Mouse (Mus musculus) telencephalon, adult 2 months (tissue): ENCODE results near the gene 1700092M07Rik.
A peak's percentile ranks its signal among the peaks of the same experiment; 100 is the strongest.

Experiments
- DNase-seq: peaks from one replicate; pipeline ENCODE4 v3.0.0-alpha.2; 2011; ENCODE audit warnings: low read depth, low spot score

1700092M07Rik gene

GRCm38 (mm10) chr19:8742176-8742575 is 1.7 kb downstream of the 1700092M07Rik start:
- DNase-seq, result no peak

DNA sequence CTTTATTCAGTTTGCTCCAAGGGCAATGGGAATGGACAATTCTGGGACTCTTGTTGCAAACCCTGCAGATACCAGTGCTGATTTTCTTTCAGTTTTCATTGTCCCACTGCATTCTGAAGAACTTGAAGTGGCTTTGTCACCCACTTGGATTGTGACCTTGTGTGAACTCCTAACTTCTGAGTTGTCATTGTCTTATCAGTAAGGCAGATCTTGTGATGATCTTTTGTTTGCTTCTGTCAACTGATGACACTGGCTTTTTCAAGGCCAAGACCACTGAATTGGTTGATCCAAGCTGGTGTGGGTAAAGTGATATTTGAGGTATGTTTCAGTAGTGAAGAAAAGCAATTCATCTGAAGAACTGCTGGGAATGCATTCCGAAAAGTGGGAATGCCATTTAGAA is 4.9 kb downstream of the 1700092M07Rik start:
- DNase-seq, result no peak

DNA sequence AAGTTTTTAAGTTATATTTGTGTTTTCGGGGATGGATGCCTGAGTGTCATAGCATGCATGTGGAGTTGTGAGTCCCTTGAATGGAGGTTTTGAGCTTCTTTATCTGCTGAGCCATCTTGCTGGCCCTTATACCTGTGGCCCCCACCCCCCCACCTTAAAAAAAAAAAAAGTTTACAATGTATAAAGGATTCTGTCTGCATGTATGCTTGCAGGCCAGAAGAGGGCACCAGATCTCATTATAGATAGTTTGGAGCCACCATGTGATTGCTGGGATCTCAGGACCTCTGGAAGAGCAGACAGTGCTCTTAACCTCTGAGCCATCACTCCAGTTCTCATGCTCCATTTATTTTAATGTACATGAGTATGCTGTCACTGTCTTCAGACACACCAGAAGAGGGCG is 6.8 kb downstream of the 1700092M07Rik start:
- no peak for DNase-seq

GRCm38 (mm10) chr19:8755652-8756051 is 15.1 kb downstream of the 1700092M07Rik start:
- DNase-seq, result no peak

GRCm38 (mm10) chr19:8756635-8757387 is 16.3 kb downstream of the 1700092M07Rik start, which contains the start of gene Nxf1:
TSS of gene Nxf1 (plus strand) at chr19:8757073.
- peak; percentile 87 for DNase-seq

DNA sequence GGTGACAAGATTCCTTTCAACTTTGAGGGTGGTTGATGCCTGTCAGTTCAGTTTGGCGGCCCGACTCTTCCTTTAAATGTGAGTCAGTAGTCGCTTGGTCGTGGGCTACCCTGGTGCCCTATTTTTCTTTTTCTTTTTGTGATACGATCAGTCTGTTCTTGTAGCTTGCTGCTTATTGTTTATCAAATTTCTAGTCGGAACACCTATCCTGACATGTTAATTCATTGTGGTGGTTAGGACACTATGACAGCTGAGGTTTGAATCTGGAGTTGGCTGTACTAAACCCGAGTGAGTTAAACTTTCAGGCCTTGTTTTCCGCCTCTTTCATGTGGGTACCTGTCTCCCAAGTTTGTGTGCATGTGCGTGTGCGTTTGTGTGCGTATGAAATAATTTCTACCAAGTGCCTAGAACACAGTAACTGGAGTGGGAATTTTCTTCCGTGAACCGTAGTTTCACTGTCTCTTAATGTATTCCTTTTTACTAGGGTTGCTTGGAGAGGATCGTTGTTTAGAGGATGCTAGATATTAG is 17.0 kb downstream of the 1700092M07Rik start:
- DNase-seq, result no peak

DNA sequence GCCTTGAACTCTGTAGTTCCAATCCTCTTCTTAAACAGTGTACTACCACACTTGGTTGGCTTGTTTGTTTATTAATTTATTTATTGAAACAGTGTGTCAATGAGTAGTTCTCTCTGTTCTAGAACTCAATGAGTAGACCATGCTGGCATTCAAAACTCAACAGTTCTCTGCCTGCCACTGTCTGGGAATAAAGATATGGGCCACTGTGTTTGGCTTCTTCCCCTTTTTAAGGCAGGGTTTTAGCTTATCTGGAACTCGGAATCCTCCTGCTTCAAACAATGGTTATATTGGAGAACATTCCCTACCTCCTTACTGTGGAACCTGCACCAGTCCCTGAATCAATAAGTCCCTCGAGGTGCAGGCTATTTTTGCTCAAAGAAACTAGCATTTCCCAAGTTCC is 18.4 kb downstream of the 1700092M07Rik start:
- no peak for DNase-seq

DNA sequence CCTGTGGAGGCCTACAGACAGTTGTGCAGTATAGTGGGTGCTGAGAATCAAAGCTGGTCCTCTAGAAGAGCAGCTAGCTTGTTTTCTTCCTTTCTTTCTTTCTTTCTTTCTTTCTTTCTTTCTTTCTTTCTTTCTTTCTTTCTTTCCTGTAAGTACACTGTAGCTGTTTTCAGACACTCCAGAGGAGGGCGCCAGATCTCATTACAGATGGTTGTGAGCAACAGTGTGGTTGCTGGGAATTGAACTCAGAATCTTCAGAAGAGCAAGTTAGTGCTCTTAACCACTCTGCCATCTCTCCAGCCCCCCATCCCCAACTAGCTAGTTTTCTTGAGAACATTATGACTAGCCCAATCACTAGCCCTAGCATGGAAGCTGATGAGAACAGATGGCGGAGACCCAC is 20.2 kb downstream of the 1700092M07Rik start:
- no peak for DNase-seq

GRCm38 (mm10) chr19:8763276-8763675 is 22.8 kb downstream of the 1700092M07Rik start:
- no peak for DNase-seq

- DNase-seq, result no peak
These were observed 25.0 kb downstream of the 1700092M07Rik start for GRCm38 (mm10) chr19:8765562-8765961.

GRCm38 (mm10) chr19:8770567-8771270 is 30.2 kb downstream of the 1700092M07Rik start, which contains the start of gene Tmem223:
TSS of gene Tmem223 (plus strand) at chr19:8770996.
- DNase-seq, result peak; percentile 51

DNA sequence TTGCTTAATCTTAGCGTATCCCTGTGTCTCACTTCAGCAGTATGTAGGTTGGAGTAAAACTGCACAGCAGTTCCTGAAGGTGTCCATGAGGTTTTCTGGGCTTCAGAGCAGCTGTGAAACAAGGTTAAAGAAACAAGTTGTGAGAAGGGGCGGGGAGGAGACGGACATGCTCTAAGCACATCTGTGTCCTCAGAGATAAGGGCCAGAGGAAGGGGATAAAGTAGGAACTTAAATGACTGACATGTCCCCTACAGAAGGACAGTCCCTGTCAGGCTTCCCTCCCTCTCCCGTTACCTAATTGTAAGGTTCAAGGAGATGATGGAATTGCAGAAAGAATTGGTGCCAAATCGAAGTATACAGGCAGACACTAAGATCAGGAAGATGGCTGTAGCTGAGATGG is 32.5 kb downstream of the 1700092M07Rik start:
- DNase-seq, result no peak

- no peak for DNase-seq
These were observed 32.9 kb downstream of the 1700092M07Rik start for GRCm38 (mm10) chr19:8773409-8773808.

DNA sequence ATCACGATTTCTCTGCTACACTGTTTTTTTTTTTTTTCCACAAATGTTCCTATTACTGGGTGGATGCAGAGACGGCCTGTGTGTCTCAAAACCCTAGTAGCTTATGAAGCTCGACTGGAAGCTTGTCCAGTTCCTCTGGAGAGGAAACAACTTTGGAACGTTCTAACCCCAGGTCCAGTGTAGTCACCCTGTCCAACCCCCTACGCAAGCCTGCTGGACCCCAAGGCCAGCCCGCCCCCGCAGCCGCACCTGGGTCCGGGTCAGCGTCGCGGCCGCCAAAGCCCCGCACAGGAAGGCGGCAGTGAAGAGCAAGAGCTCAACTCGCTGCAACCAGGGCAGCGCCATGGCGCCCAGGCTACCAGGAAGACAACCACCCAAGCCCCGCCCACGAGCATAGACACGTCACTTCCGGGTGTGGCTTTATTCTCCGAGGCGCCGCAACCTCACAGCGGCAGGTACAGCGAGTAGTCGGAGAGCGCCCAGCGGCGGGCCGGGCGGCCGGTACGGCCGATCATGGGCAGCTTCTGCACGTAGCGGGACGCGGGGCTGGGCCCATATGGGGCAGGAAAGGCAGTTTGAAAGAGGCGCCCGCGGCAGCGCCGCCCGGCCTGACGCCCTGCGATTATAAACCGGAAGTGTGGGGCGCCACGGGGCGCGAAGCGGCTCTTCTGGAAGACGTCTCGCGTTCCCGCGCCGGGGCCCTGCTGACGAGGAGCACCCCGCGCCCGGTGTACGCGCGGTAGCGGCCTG is 33.7 kb downstream of the 1700092M07Rik start, which contains the start of gene Tmem179b:
TSS of gene Tmem179b (minus strand) at position 382 of the 750 bp plus-strand sequence.
- DNase-seq, result peak; percentile 88

DNA sequence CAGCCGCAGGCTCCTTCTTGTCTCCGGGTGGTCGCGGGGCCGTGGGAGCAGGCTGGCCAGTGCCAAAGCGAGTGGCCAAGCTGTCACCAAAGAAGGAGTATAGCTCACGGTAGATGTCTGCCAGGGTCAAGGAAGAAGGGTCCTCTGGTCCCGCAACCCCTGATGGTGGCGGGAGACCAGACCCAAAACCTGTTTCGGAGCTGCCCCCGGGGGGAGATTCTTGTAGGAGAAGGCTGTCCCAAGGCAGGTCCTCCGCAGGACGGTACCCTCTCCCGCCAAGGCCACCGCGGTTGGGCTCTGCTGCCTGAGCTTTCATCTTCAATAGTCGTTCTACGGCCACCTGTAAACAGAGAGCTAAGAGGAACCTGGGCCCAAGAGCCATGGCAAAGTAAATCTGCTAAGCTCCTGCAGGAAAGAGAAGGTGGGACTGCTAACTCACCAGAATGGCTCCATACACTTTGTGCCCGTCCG is 34.5 kb downstream of the 1700092M07Rik start:
- no peak for DNase-seq

GRCm38 (mm10) chr19:8786008-8786781 is 45.7 kb downstream of the 1700092M07Rik start, which contains the start of gene Taf6l:
TSS of gene Taf6l (minus strand) at chr19:8786417.
- DNase-seq, result peak; percentile 97

- no peak for DNase-seq
These were observed 48.0 kb downstream of the 1700092M07Rik start for GRCm38 (mm10) chr19:8788521-8788920.

DNA sequence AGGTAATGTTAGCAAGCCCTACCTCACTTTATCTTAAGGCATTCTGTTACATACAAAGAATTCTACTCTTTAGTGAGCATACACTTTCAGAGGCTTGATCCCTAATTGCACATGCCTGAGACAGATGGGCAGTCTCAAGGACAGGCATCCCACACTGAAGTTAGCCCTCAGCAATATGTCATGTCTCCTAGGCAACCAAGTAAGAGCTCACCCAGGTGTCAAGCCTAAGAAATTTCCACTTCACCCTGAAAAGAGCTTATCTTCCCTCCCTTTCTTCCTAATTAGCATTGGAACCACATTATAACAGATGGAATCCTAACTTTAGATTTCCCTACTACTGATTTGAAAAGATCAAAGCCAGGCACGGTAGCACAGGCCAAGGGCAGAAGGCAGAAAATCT is 48.7 kb downstream of the 1700092M07Rik start:
- peak; percentile 68 for DNase-seq

- no peak for DNase-seq
These were observed 49.7 kb downstream of the 1700092M07Rik start for GRCm38 (mm10) chr19:8790171-8790570.
